Mouse (Mus musculus) heart, adult 2 months (tissue): Measurements from ENCODE around the gene Ctdsp2.

ENCODE experiments used
- CTCF ChIP-seq: fragments of 200-600 bp; IDR thresholded peaks from 2 replicates; pipeline ENCODE4 v1.8.1; 2022; ENCODE audit warnings: antibody characterized with exemption, mild to moderate bottlenecking, moderate library complexity
- POLR2A ChIP-seq: fragments of 200-500 bp; IDR thresholded peaks from 2 replicates; pipeline ENCODE4 v1.6.1; 2011; ENCODE audit warnings: mild to moderate bottlenecking, low read depth, low read length, control low read depth; ENCODE audit not compliant: insufficient read depth

DNA sequence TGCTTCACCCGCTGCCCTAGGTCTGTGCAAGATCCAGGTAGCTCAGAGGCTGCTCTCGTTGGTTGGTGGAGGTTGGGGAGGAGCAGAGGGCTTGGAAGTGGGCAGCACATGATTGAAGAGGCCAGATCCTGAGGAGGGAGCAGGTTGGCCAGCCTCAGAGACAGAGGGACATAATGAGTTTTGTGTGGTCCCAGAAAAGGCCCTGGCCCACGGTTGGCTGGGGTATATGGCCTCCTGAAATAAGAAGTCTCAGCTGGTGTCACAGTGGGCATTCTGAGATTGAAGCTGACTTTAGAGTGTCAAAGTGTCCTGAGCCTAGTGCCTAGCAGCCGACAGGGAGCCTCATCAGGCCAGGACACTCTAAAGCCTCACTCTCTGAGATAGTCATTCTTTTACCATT is 6.6 kb downstream of the Ctdsp2 start:
- TF ChIP-seq CTCF = no peak
- no peak for TF ChIP-seq POLR2A
